Mouse (Mus musculus): ENCODE measurements around the gene Camta1. TPM values are rescaled to one million over a fixed set of nuclear protein-coding genes. Genes with fewer than 3 reads are reported as not detected.

Camta1 gene
- polyA plus RNA-seq, 1 experiment: 7.7 TPM

DNA sequence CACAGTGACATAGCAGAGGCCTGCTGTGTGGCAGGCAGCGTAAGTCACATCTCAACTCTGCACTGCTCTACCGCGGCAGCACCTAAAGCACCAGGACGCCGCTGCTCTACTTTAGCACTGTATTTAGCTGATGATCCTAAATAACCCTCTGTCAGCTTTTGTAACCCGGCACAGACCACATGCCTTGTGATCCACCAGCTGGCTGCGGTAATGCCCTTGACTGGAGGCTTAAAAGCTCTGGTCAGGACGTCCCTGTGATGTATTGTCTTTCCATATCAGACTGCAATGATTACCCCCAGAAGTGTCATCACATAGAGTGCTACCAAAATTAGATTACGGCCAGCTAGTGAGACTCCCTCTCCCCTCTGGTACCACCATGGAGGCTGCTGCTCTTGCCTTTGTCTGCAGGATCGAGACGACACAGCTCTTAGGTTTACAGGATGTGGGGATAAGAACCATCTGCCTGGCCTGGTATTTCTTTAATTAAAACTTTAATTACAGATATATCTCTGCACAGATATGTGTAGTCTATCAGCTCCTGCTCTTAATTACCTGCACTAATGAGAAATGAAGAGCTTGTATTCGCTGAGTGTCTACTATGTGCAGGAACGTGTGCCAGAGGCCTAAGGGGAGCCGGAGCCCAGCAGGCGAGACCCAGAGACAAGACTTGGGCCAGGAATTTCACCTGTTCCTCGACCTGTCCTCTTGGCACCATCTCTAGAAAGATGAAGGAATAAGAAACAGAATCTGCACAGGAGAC, 74.5 kb downstream of the Camta1 start:
- no peak for TF ChIP-seq POLR2A (IDR thresholded peaks at IDR 0.05; ENCODE audit: low read depth, low read length)
- TF ChIP-seq CTCF (conservative IDR thresholded peaks at IDR 0.05; ENCODE audit: insufficient read depth, insufficient read length, low read depth, low read length): no peak
- 89% methylated on average over 16 of the region's 16 CpGs for WGBS
- no peak for DNase-seq
- H3K36me3 ChIP-seq (ENCODE audit: control insufficient read depth, insufficient read depth, low read length): no peaks in the 10 kb centered on the region
- no peaks in the 10 kb centered on the region for H3K4me1 ChIP-seq (ENCODE audit: control insufficient read depth, insufficient read depth, low read length)
- no peak overlapping the region for H3K27ac ChIP-seq (ENCODE audit: insufficient read depth, low read depth, low read length)
- no peaks in the 10 kb centered on the region for H3K27me3 ChIP-seq (replicated peaks; ENCODE audit: control insufficient read depth, insufficient read depth, low read length)
- H3K4me3 ChIP-seq (ENCODE audit: insufficient read depth, low read depth, low read length): no peak overlapping the region

DNA sequence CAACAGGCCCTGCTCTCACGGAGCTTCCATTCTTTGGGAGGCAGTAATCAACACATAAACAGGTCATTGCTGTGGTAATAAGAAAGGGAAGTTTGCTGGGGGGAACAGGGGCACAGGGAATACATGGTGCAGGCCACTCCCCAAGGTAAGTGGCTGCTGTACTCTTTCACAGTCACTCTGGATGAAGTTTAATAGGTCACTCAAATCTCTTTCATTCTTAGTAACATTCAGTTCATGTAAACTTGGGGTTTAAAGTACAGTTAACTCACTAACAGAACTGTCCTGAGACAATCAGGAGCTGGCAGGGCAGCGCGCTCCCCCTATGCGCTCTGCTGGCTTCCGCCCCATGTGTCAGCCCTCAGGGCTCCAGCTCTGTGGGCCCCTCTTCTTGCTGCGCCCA, 81.2 kb downstream of the Camta1 start:
- Histone ChIP-seq H3K4me3 (ENCODE audit: insufficient read depth, low read depth, low read length) (no peak overlapping the region), H3K27me3 (replicated peaks; ENCODE audit: control insufficient read depth, insufficient read depth, low read length) (no peaks in the 10 kb centered on the region), H3K27ac (ENCODE audit: insufficient read depth, low read depth, low read length) (peak overlapping the region; percentile 90), H3K4me1 (ENCODE audit: control insufficient read depth, insufficient read depth, low read length) (peaks cover 11% of the 10 kb centered on the region; the same call in 1 of the 2 replicates), H3K36me3 (ENCODE audit: control insufficient read depth, insufficient read depth, low read length) (no peaks in the 10 kb centered on the region)
- TF ChIP-seq CTCF (conservative IDR thresholded peaks at IDR 0.05; ENCODE audit: insufficient read depth, insufficient read length, low read depth, low read length): no peak
- TF ChIP-seq POLR2A (IDR thresholded peaks at IDR 0.05; ENCODE audit: low read depth, low read length): no peak
- 67% methylated on average over 6 of the region's 6 CpGs for WGBS
- peak; percentile 59 for DNase-seq

DNA sequence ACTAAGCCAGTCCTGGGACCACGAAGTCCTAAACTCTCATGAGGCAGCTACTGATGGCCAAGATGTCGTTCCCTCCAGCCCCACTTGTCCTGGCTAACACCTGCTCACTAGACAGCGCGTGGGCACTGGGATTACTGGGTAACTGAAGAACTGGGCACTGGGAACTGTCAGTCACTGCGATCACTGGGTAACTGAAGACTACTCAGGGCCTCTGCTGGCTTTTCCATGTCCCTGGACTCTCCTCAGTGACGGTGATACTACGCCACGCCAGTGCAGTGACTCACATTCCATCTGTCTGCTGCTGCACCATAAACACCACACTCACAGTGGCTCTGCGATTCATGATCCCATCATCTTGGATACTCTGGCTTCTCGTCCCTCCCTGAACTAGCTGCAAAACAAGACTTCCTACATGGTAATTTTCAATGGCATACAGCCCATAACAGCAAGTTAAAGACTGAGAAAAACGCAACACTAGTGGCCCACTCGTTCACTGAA, 81.7 kb downstream of the Camta1 start:
- no peaks in the 10 kb centered on the region for H3K36me3 ChIP-seq (ENCODE audit: control insufficient read depth, insufficient read depth, low read length)
- H3K27me3 ChIP-seq (replicated peaks; ENCODE audit: control insufficient read depth, insufficient read depth, low read length): no peaks in the 10 kb centered on the region
- TF ChIP-seq POLR2A (IDR thresholded peaks at IDR 0.05; ENCODE audit: low read depth, low read length): no peak
- TF ChIP-seq CTCF (conservative IDR thresholded peaks at IDR 0.05; ENCODE audit: insufficient read depth, insufficient read length, low read depth, low read length): no peak
- WGBS: 82% methylated on average over 12 of the region's 12 CpGs
- peak overlapping the region; percentile 43; the same call in 1 of the 2 replicates for H3K27ac ChIP-seq (ENCODE audit: insufficient read depth, low read depth, low read length)
- peaks cover 11% of the 10 kb centered on the region; the same call in 1 of the 2 replicates for H3K4me1 ChIP-seq (ENCODE audit: control insufficient read depth, insufficient read depth, low read length)
- DNase-seq: no peak
- H3K4me3 ChIP-seq (ENCODE audit: insufficient read depth, low read depth, low read length): no peak overlapping the region

DNA sequence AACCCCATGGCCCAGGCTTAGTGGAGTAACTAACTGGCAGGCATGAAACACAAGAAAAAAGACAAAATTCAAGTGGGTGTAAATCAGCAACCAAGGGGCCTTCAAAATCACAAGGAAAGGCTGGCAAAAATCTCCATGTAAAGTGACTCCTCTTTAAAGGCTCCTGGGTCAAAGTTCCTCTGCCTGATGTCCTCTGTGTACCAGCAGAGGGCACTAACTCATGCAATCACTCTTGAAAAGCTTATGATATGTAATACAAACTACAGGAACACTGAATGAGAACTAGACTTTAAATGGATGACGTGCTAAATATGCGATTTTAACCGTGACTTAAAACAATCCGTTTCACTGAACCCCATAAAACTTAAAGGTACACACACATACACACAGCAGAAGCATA, 83.2 kb downstream of the Camta1 start:
- Histone ChIP-seq H3K4me3 (ENCODE audit: insufficient read depth, low read depth, low read length) (no peak overlapping the region), H3K36me3 (ENCODE audit: control insufficient read depth, insufficient read depth, low read length) (no peaks in the 10 kb centered on the region), H3K27ac (ENCODE audit: insufficient read depth, low read depth, low read length) (no peak overlapping the region), H3K27me3 (replicated peaks; ENCODE audit: control insufficient read depth, insufficient read depth, low read length) (no peaks in the 10 kb centered on the region), H3K4me1 (ENCODE audit: control insufficient read depth, insufficient read depth, low read length) (peaks cover 11% of the 10 kb centered on the region; the same call in 1 of the 2 replicates)
- DNase-seq: peak; percentile 60
- 55% methylated on average over 4 of the region's 4 CpGs for WGBS
- TF ChIP-seq POLR2A (IDR thresholded peaks at IDR 0.05; ENCODE audit: low read depth, low read length) (no peak), CTCF (conservative IDR thresholded peaks at IDR 0.05; ENCODE audit: insufficient read depth, insufficient read length, low read depth, low read length) (peak; percentile 43)

DNA sequence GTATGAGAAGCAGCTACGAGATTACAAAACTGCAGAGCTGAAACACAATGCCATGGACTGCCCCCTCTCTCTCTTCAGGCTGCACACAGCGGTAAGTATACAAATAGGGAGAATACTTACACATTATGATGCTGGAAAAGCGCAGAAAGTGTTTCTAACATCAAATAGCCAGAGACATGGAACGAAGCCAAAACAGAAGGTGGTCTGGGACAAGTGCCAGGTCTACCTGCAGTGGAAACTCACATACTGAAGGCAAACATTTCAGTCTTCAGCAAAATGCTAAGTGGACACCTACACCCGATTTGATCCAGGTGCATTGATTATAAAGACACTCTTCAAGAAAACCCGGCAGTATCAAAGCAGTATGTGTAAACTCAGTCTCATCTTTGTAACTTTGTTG, 84.2 kb downstream of the Camta1 start:
- Histone ChIP-seq H3K4me3 (ENCODE audit: insufficient read depth, low read depth, low read length) (no peak overlapping the region), H3K4me1 (ENCODE audit: control insufficient read depth, insufficient read depth, low read length) (peaks cover 11% of the 10 kb centered on the region; the same call in 1 of the 2 replicates), H3K36me3 (ENCODE audit: control insufficient read depth, insufficient read depth, low read length) (no peaks in the 10 kb centered on the region), H3K27me3 (replicated peaks; ENCODE audit: control insufficient read depth, insufficient read depth, low read length) (no peaks in the 10 kb centered on the region), H3K27ac (ENCODE audit: insufficient read depth, low read depth, low read length) (no peak overlapping the region)
- peak; percentile 66 for DNase-seq
- WGBS: 63% methylated on average over 6 of the region's 6 CpGs
- TF ChIP-seq CTCF (conservative IDR thresholded peaks at IDR 0.05; ENCODE audit: insufficient read depth, insufficient read length, low read depth, low read length) (no peak), POLR2A (IDR thresholded peaks at IDR 0.05; ENCODE audit: low read depth, low read length) (no peak)

DNA sequence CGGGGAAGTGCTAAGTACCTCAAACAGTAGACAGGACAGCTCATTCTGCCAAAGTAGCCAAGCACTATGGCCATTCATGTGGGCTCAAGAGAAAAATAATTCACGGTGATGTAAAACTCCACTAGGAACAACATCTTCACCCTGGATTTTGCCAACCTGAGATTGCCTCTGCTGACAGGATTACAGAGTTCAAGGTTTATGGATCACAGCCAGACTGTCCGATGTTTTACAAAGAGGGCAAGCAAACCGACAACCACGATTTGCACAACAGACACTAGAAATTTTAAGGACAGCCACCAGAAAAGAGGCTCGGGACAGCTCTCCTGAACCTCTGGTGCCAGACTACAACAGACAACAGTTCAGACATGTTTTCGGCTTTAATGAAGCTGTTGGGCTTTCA, 86.2 kb downstream of the Camta1 start:
- Histone ChIP-seq H3K36me3 (ENCODE audit: control insufficient read depth, insufficient read depth, low read length) (no peaks in the 10 kb centered on the region), H3K27me3 (replicated peaks; ENCODE audit: control insufficient read depth, insufficient read depth, low read length) (no peaks in the 10 kb centered on the region), H3K27ac (ENCODE audit: insufficient read depth, low read depth, low read length) (no peak overlapping the region), H3K4me1 (ENCODE audit: control insufficient read depth, insufficient read depth, low read length) (peaks cover 11% of the 10 kb centered on the region; the same call in 1 of the 2 replicates), H3K4me3 (ENCODE audit: insufficient read depth, low read depth, low read length) (no peak overlapping the region)
- DNase-seq: peak; percentile 54
- no peak for TF ChIP-seq CTCF (conservative IDR thresholded peaks at IDR 0.05; ENCODE audit: insufficient read depth, insufficient read length, low read depth, low read length)
- no peak for TF ChIP-seq POLR2A (IDR thresholded peaks at IDR 0.05; ENCODE audit: low read depth, low read length)
- WGBS: 77% methylated on average over 7 of the region's 7 CpGs

DNA sequence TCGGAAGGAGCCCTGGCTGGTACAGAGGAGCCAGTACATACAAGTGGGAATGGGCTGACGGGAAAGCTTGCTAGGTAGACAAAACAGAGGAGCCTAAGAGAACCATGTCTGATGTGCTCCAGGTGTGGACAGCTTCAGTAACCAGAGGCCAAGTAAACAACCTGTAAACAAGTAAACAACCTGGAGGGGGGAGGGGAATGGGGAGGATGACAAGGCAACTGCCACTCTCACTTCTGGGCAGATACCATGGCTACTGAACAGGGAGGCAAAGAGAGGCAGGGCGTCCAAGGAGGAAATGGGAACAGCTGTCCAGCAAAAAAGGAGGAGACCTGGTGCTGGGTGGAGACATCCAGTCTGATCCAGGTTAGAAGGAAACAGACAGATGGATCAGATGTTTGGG, 88.0 kb downstream of the Camta1 start:
- peaks cover 7% of the 10 kb centered on the region; the same call in 1 of the 2 replicates for H3K4me1 ChIP-seq (ENCODE audit: control insufficient read depth, insufficient read depth, low read length)
- H3K4me3 ChIP-seq (ENCODE audit: insufficient read depth, low read depth, low read length): no peak overlapping the region
- no peak for DNase-seq
- WGBS: 91% methylated on average over 3 of the region's 3 CpGs
- no peak overlapping the region for H3K27ac ChIP-seq (ENCODE audit: insufficient read depth, low read depth, low read length)
- no peaks in the 10 kb centered on the region for H3K36me3 ChIP-seq (ENCODE audit: control insufficient read depth, insufficient read depth, low read length)
- H3K27me3 ChIP-seq (replicated peaks; ENCODE audit: control insufficient read depth, insufficient read depth, low read length): no peaks in the 10 kb centered on the region
- no peak for TF ChIP-seq POLR2A (IDR thresholded peaks at IDR 0.05; ENCODE audit: low read depth, low read length)
- no peak for TF ChIP-seq CTCF (conservative IDR thresholded peaks at IDR 0.05; ENCODE audit: insufficient read depth, insufficient read length, low read depth, low read length)
